Mouse (Mus musculus): ENCODE measurements around the gene Sgip1.

DNA sequence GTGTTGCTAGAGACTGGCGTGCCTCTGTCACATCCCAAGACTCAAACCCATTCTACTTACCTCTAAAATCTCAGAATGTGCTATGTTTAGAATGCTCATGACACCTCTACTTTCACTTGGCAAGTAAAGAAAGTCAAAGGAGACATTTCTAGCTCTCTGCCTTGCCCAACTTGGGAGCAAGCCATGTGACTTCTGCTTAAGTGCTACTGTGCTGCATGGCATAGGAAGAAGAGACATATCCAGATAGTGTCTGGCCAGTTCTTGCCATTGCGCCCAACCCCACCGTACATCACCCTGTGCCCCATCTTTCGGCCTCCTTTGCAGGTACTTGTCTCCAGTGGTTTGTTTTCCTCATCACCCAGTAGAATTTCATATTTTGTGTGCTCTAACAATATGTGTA is 60.8 kb downstream of the Sgip1 start:
- TF ChIP-seq POLR2A (IDR thresholded peaks at IDR 0.05; ENCODE audit: insufficient read length, low read depth): no peak
- no peak for TF ChIP-seq USF1 (IDR thresholded peaks at IDR 0.05; ENCODE audit: low read depth)
- TF ChIP-seq POLR2AphosphoS2 (IDR thresholded peaks at IDR 0.05; ENCODE audit: insufficient read length, low read depth): no peak

All from myocyte (in vitro differentiated cells).